Mouse (Mus musculus): ENCODE results near the gene A630095E13Rik. TPM values are rescaled to one million over a fixed set of nuclear protein-coding genes. Genes with fewer than 3 reads are reported as not detected.
"Not testable (repeated sequence)": the region's sequence is repeated elsewhere in the genome, so short reads cannot be mapped to it uniquely, and the experiment has no call there.

A630095E13Rik gene
- not detected in 2 replicates for polyA plus RNA-seq (2012; rRNA removed)

GRCm38 (mm10) chr9:36643276-36643675 is at the start of gene A630095E13Rik:
Gene A630095E13Rik, minus strand, starts transcription at chr9:36643376.
- H3K4me3 ChIP-seq (ENCODE audit: insufficient read depth, low read length); H3K4me1 ChIP-seq (ENCODE audit: control insufficient read depth, insufficient read depth, low read length); H3K27ac ChIP-seq (ENCODE audit: insufficient read depth, low read length): not testable (repeated sequence)

GRCm38 (mm10) chr9:36692920-36693319 is 49.7 kb upstream of the A630095E13Rik start, which contains the start of gene Acrv1:
Gene Acrv1, plus strand, starts transcription at chr9:36693220.
- Histone ChIP-seq H3K4me1 (ENCODE audit: control insufficient read depth, insufficient read depth, low read length) (no peaks in the 10 kb centered on the region), H3K4me3 (ENCODE audit: insufficient read depth, low read length) (no peak within 1 kb of the TSS), H3K27ac (ENCODE audit: insufficient read depth, low read length) (no peak within 1 kb of the TSS)
- TF ChIP-seq CTCF (IDR thresholded peaks at IDR 0.05; ENCODE audit: extremely low read depth, insufficient read depth, low read length) = no peak
- TF ChIP-seq POLR2A (IDR thresholded peaks at IDR 0.05; ENCODE audit: extremely low read depth, insufficient read depth, low read length) = no peak

- Histone ChIP-seq H3K27ac (ENCODE audit: insufficient read depth, low read length) (no peak overlapping the region), H3K4me3 (ENCODE audit: insufficient read depth, low read length) (no peak overlapping the region), H3K4me1 (ENCODE audit: control insufficient read depth, insufficient read depth, low read length) (no peaks in the 10 kb centered on the region)
- TF ChIP-seq CTCF (IDR thresholded peaks at IDR 0.05; ENCODE audit: extremely low read depth, insufficient read depth, low read length) (no peak), POLR2A (IDR thresholded peaks at IDR 0.05; ENCODE audit: extremely low read depth, insufficient read depth, low read length) (no peak)
Observed at GRCm38 (mm10) chr9:36687329-36687728, 44.2 kb upstream of the A630095E13Rik start.

- Histone ChIP-seq H3K4me3 (ENCODE audit: insufficient read depth, low read length) (no peak overlapping the region), H3K27ac (ENCODE audit: insufficient read depth, low read length) (no peak overlapping the region), H3K4me1 (ENCODE audit: control insufficient read depth, insufficient read depth, low read length) (no peaks in the 10 kb centered on the region)
- TF ChIP-seq CTCF (IDR thresholded peaks at IDR 0.05; ENCODE audit: extremely low read depth, insufficient read depth, low read length) (no peak), POLR2A (IDR thresholded peaks at IDR 0.05; ENCODE audit: extremely low read depth, insufficient read depth, low read length) (no peak)
Observed at GRCm38 (mm10) chr9:36681424-36681823, 38.2 kb upstream of the A630095E13Rik start.

Other genes with a start within 250 kb of the A630095E13Rik start
- gene Gm7257, start 211.5 kb downstream of the A630095E13Rik start, polyA plus RNA-seq (2012; rRNA removed) = not detected in 2 replicates
- gene Gm9513, start 167.7 kb downstream of the A630095E13Rik start, polyA plus RNA-seq (2012; rRNA removed) = not detected in 2 replicates
- gene Gm5615, start 101.4 kb downstream of the A630095E13Rik start, polyA plus RNA-seq (2012; rRNA removed) = not detected in 2 replicates
- not detected in 2 replicates for gene Gm17689, start 60.7 kb downstream of the A630095E13Rik start, polyA plus RNA-seq (2012; rRNA removed)
- gene Acrv1, start 49.8 kb upstream of the A630095E13Rik start, polyA plus RNA-seq (2012; rRNA removed) = not detected in 2 replicates
- 1.6 and 2.2 TPM in 2 replicates for gene Chek1, start 83.7 kb upstream of the A630095E13Rik start, polyA plus RNA-seq (2012; rRNA removed)
- 39.6 and 47.4 TPM in 2 replicates for gene Stt3a, start 124.3 kb upstream of the A630095E13Rik start, polyA plus RNA-seq (2012; rRNA removed)
- 117 and 119 TPM in 2 replicates for gene Ei24, start 154.0 kb upstream of the A630095E13Rik start, polyA plus RNA-seq (2012; rRNA removed)
- 318 and 330 TPM in 2 replicates for gene Fez1, start 178.5 kb upstream of the A630095E13Rik start, polyA plus RNA-seq (2012; rRNA removed)